Mouse (Mus musculus) cerebellum, postnatal 36 days (tissue): ENCODE measurements around the gene Pqlc2.

Experiments
- DNase-seq, 2 experiments: peaks; one replicate each; pipeline ENCODE4 v3.0.0; 2021 to 2022; ENCODE audit warnings: mixed read lengths in 2 of 2

Gene Pqlc2

GRCm38 (mm10) chr4:139310171-139310898, at the start of gene Pqlc2, which contains the start of gene Akr7a5:
TSS of gene Pqlc2 (minus strand) at chr4:139310708.
TSS of gene Akr7a5 (plus strand) at chr4:139310744.
- peak; percentile 100 for DNase-seq

GRCm38 (mm10) chr4:139357211-139357610, 46.7 kb upstream of the Pqlc2 start:
- DNase-seq: no peak

- no peak for DNase-seq
Observed at GRCm38 (mm10) chr4:139352832-139353231, 42.3 kb upstream of the Pqlc2 start.

- peak; percentile 85 to 88 for DNase-seq
Observed at GRCm38 (mm10) chr4:139351931-139352711, 41.6 kb upstream of the Pqlc2 start, which contains the start of the genes Mrto4, Emc1 and Ubr4. TSS of gene Mrto4 (minus strand) at chr4:139352576. TSS of gene Emc1 (plus strand) at chr4:139352587. TSS of gene Ubr4 (plus strand) at chr4:139352609.

- DNase-seq: no peak
Observed at GRCm38 (mm10) chr4:139345416-139346019, 35.0 kb upstream of the Pqlc2 start.

GRCm38 (mm10) chr4:139343718-139344117, 33.2 kb upstream of the Pqlc2 start:
- peak; percentile 22 to 34 for DNase-seq

GRCm38 (mm10) chr4:139341556-139342233, 31.2 kb upstream of the Pqlc2 start:
- no peak for DNase-seq

GRCm38 (mm10) chr4:139340835-139341234, 30.3 kb upstream of the Pqlc2 start:
- no peak for DNase-seq

GRCm38 (mm10) chr4:139338145-139338544, 27.6 kb upstream of the Pqlc2 start:
- DNase-seq: no peak

- DNase-seq: peak; percentile 73 to 77
Observed at GRCm38 (mm10) chr4:139336822-139337483, 26.4 kb upstream of the Pqlc2 start.

GRCm38 (mm10) chr4:139335507-139335906, 25.0 kb upstream of the Pqlc2 start:
- DNase-seq: no peak

- DNase-seq: no peak
Observed at GRCm38 (mm10) chr4:139334631-139335295, 24.3 kb upstream of the Pqlc2 start.

GRCm38 (mm10) chr4:139330605-139331004, 20.1 kb upstream of the Pqlc2 start:
- peak in 1 of 2 experiments; percentile 26 for DNase-seq

GRCm38 (mm10) chr4:139319740-139320139, 9.2 kb upstream of the Pqlc2 start:
- no peak for DNase-seq

- DNase-seq: no peak
Observed at GRCm38 (mm10) chr4:139318449-139318848, 7.9 kb upstream of the Pqlc2 start.

GRCm38 (mm10) chr4:139312632-139313031, 2.1 kb upstream of the Pqlc2 start:
- DNase-seq: no peak

GRCm38 (mm10) chr4:139311707-139312106, 1.2 kb upstream of the Pqlc2 start:
- no peak for DNase-seq

GRCm38 (mm10) chr4:139310899-139311701, 592 bp upstream of the Pqlc2 start:
- DNase-seq: no peak

GRCm38 (mm10) chr4:139309651-139310050, 857 bp downstream of the Pqlc2 start:
- no peak for DNase-seq

GRCm38 (mm10) chr4:139307916-139308315, 2.6 kb downstream of the Pqlc2 start:
- no peak for DNase-seq

- no peak for DNase-seq
Observed at GRCm38 (mm10) chr4:139305521-139305920, 5.0 kb downstream of the Pqlc2 start.
